Mouse (Mus musculus) CH12.LX (cell line): Measurements from ENCODE around the gene Hltf. TPM values are rescaled to one million over a fixed set of nuclear protein-coding genes. Genes with fewer than 3 reads are reported as not detected.
A peak's percentile ranks its signal among the peaks of the same experiment; 100 is the strongest.

ENCODE experiments used
- DNase-seq: peaks from one replicate; pipeline ENCODE4 v3.0.0-alpha.2; 2013; ENCODE audit errors: extremely low read depth
- H3K27ac ChIP-seq: 2 replicates; pipeline ENCODE4 v1.5.1; 2012; ENCODE audit warnings: low read depth, mild to moderate bottlenecking, control low read depth, moderate library complexity; ENCODE audit not compliant: insufficient read depth
- H3K27me3 ChIP-seq: replicated peaks from 2 replicates; pipeline ENCODE3; 2012; ENCODE audit warnings: inconsistent platforms
- H3K36me3 ChIP-seq, 2 experiments: replicated peaks in 1 of 2; 2 replicates each; pipeline versions ENCODE3 to v1.6.1; 2012; ENCODE audit warnings: inconsistent platforms in 1 of 2, low read length in 1 of 2, mild to moderate bottlenecking in 1 of 2, mixed read lengths in 1 of 2, moderate library complexity in 1 of 2; ENCODE audit not compliant: control insufficient read depth in 1 of 2, insufficient read depth in 1 of 2
- H3K4me1 ChIP-seq, 2 experiments: 2 replicates each; pipeline ENCODE4 v1.6.1; 2012; ENCODE audit warnings: inconsistent platforms in 1 of 2, moderate library complexity in 1 of 2; ENCODE audit not compliant: insufficient read depth in 2 of 2, control insufficient read depth in 1 of 2
- H3K4me2 ChIP-seq: 2 replicates; pipeline ENCODE4 v1.6.1; 2012; ENCODE audit warnings: low read depth, mild to moderate bottlenecking, control low read depth; ENCODE audit not compliant: poor library complexity, insufficient read depth, severe bottlenecking
- H3K4me3 ChIP-seq, 3 experiments: fragments of 150-350 bp in 1 of 3; sonication (generic) in 1 of 3; replicated peaks in 1 of 3; 2 replicates each; pipeline versions ENCODE3 to v1.5.1; 2011 to 2012; ENCODE audit warnings: low read depth in 2 of 3, low read length in 2 of 3, mild to moderate bottlenecking in 2 of 3, moderate library complexity in 2 of 3, control low read depth in 1 of 3, improper control_type of control experiment in 1 of 3, inconsistent platforms in 1 of 3, mixed read lengths in 1 of 3; ENCODE audit not compliant: poor library complexity in 1 of 3
- H3K79me2 ChIP-seq: replicated peaks from 2 replicates; pipeline ENCODE4 v1.6.1; 2012; ENCODE audit warnings: mild to moderate bottlenecking, moderate library complexity; ENCODE audit not compliant: control insufficient read depth, poor library complexity, insufficient read depth, severe bottlenecking; ENCODE audit errors: extremely low read depth
- H3K9ac ChIP-seq: 2 replicates; pipeline ENCODE4 v1.6.1; 2012; ENCODE audit warnings: low read depth, mild to moderate bottlenecking, control low read depth, moderate library complexity; ENCODE audit not compliant: insufficient read depth
- H3K9me3 ChIP-seq: replicated peaks from 2 replicates; pipeline ENCODE3; 2012; ENCODE audit warnings: low read length, inconsistent platforms, mixed read lengths
- BHLHE40 ChIP-seq: IDR thresholded peaks from 2 replicates; pipeline ENCODE4 v1.6.1; 2011; ENCODE audit warnings: mild to moderate bottlenecking, low read depth, low read length, improper control_type of control experiment
- CHD2 ChIP-seq: IDR thresholded peaks from 2 replicates; pipeline ENCODE4 v1.6.1; 2011; ENCODE audit warnings: low read length, improper control_type of control experiment
- CTCF ChIP-seq, 2 experiments: IDR thresholded peaks in 1 of 2; conservative IDR thresholded peaks in 1 of 2; 2 replicates each; pipeline ENCODE4 v1.5.1; 2011 to 2012; ENCODE audit warnings: low read depth in 2 of 2, low read length in 2 of 2, improper control_type of control experiment in 1 of 2, inconsistent platforms in 1 of 2, mild to moderate bottlenecking in 1 of 2, moderate library complexity in 1 of 2
- ELF1 ChIP-seq: IDR thresholded peaks from 2 replicates; pipeline ENCODE4 v1.6.1; 2014; ENCODE audit warnings: low read depth, mild to moderate bottlenecking, inconsistent platforms, low read length, improper control_type of control experiment
- ETS1 ChIP-seq: conservative IDR thresholded peaks from 2 replicates; pipeline ENCODE4 v1.6.1; 2012; ENCODE audit warnings: low read depth, mild to moderate bottlenecking, inconsistent platforms, low read length, improper control_type of control experiment, moderate library complexity
- GABPA ChIP-seq: IDR thresholded peaks from 2 replicates; pipeline ENCODE4 v1.6.1; 2012; ENCODE audit warnings: low read depth, low read length, improper control_type of control experiment, inconsistent platforms; ENCODE audit not compliant: insufficient replicate concordance
- HCFC1 ChIP-seq: IDR thresholded peaks from 2 replicates; pipeline ENCODE4 v1.6.1; 2012; ENCODE audit warnings: low read depth, mild to moderate bottlenecking, inconsistent platforms, low read length, improper control_type of control experiment
- IRF4 ChIP-seq: IDR thresholded peaks from 2 replicates; pipeline ENCODE4 v1.6.1; 2014; ENCODE audit warnings: low read depth, mild to moderate bottlenecking, inconsistent platforms, low read length, improper control_type of control experiment
- JUND ChIP-seq: conservative IDR thresholded peaks from 2 replicates; pipeline ENCODE4 v1.6.1; 2011; ENCODE audit warnings: low read depth, low read length, improper control_type of control experiment
- KAT2A ChIP-seq: IDR thresholded peaks from 2 replicates; pipeline ENCODE4 v1.6.1; 2012; ENCODE audit warnings: low read length, improper control_type of control experiment, inconsistent platforms; ENCODE audit not compliant: insufficient replicate concordance
- MAX ChIP-seq: IDR thresholded peaks from 2 replicates; pipeline ENCODE4 v1.6.1; 2011; ENCODE audit warnings: low read length, improper control_type of control experiment
- MAZ ChIP-seq: IDR thresholded peaks from 2 replicates; pipeline ENCODE4 v1.6.1; 2012; ENCODE audit warnings: low read depth, mild to moderate bottlenecking, inconsistent platforms, low read length, improper control_type of control experiment, moderate library complexity
- MYC ChIP-seq: IDR thresholded peaks from 2 replicates; pipeline ENCODE4 v1.6.1; 2011; ENCODE audit warnings: low read depth, mild to moderate bottlenecking, improper control_type of control experiment, low read length
- NRF1 ChIP-seq: IDR thresholded peaks from 2 replicates; pipeline ENCODE4 v1.6.1; 2014; ENCODE audit warnings: low read depth, mild to moderate bottlenecking, inconsistent platforms, low read length, improper control_type of control experiment, moderate library complexity
- POLR2A ChIP-seq: IDR thresholded peaks from 2 replicates; pipeline ENCODE4 v1.6.1; 2011; ENCODE audit warnings: low read depth, mild to moderate bottlenecking, improper control_type of control experiment, low read length
- SIN3A ChIP-seq: IDR thresholded peaks from 2 replicates; pipeline ENCODE4 v1.6.1; 2012; ENCODE audit warnings: low read length, improper control_type of control experiment, inconsistent platforms
- SMC3 ChIP-seq: IDR thresholded peaks from 2 replicates; pipeline ENCODE4 v1.6.1; 2011; ENCODE audit warnings: low read depth, low read length, improper control_type of control experiment
- TBP ChIP-seq: conservative IDR thresholded peaks from 2 replicates; pipeline ENCODE4 v1.6.1; 2011; ENCODE audit warnings: low read depth, low read length, improper control_type of control experiment
- UBTF ChIP-seq: IDR thresholded peaks from 2 replicates; pipeline ENCODE4 v1.6.1; 2012; ENCODE audit warnings: low read depth, mild to moderate bottlenecking, inconsistent platforms, low read length, improper control_type of control experiment, moderate library complexity
- USF2 ChIP-seq: conservative IDR thresholded peaks from 2 replicates; pipeline ENCODE4 v1.6.1; 2011; ENCODE audit warnings: low read depth, low read length, improper control_type of control experiment
- ZC3H11A ChIP-seq: IDR thresholded peaks from 2 replicates; pipeline ENCODE4 v1.6.1; 2012; ENCODE audit warnings: low read depth, mild to moderate bottlenecking, inconsistent platforms, low read length, improper control_type of control experiment
- ZKSCAN1 ChIP-seq: IDR thresholded peaks from 2 replicates; pipeline ENCODE4 v1.6.1; 2012; ENCODE audit warnings: low read depth, inconsistent platforms, low read length, improper control_type of control experiment, borderline replicate concordance
- ZMIZ1 ChIP-seq: IDR thresholded peaks from 2 replicates; pipeline ENCODE4 v1.6.1; 2012; ENCODE audit warnings: low read depth, mild to moderate bottlenecking, inconsistent platforms, low read length, improper control_type of control experiment
- ZNF384 ChIP-seq: IDR thresholded peaks from 2 replicates; pipeline ENCODE4 v1.6.1; 2012; ENCODE audit warnings: low read depth, low read length, improper control_type of control experiment, inconsistent platforms
- dilution Hi-C: fragments of 300-500 bp; cut with MboI; formaldehyde crosslinking; loops from 2 replicates; pipeline ENCODE4 v1.14.3; 2020; ENCODE audit warnings: low sequenced_read_pairs; ENCODE audit not compliant: extremely low pct_unique_long_range_greater_than_20kb, extremely low pct_ligation_motif_present
- in situ Hi-C: fragments of 300-500 bp; cut with MboI; formaldehyde crosslinking; loops from 3 replicates; pipeline ENCODE4 v1.14.3; 2019; ENCODE audit warnings: low sequenced_read_pairs, low pct_ligation_motif_present, low pct_unique_long_range_greater_than_20kb, mixed read lengths
- polyA plus RNA-seq: library from polyadenylated mRNA; unstranded; fragments of >175 nt; gene quantifications from 2 replicates; pipeline ENCODE4 v1.2.1, GENCODE M21; 2012; ENCODE audit warnings: low read depth; ENCODE audit not compliant: insufficient read length
- total RNA-seq, 2 experiments: library from RNA; depleted of rRNA; stranded (reverse); fragments of 300-350 nt in 1 of 2; fragments of >200 nt in 1 of 2; gene quantifications; 2 replicates each; pipeline ENCODE4 v1.2.3; 2012 to 2014

The Hltf gene
- total and polyA plus RNA-seq, 3 experiments: 18.9 to 37.1 (median 19.4) TPM

DNA sequence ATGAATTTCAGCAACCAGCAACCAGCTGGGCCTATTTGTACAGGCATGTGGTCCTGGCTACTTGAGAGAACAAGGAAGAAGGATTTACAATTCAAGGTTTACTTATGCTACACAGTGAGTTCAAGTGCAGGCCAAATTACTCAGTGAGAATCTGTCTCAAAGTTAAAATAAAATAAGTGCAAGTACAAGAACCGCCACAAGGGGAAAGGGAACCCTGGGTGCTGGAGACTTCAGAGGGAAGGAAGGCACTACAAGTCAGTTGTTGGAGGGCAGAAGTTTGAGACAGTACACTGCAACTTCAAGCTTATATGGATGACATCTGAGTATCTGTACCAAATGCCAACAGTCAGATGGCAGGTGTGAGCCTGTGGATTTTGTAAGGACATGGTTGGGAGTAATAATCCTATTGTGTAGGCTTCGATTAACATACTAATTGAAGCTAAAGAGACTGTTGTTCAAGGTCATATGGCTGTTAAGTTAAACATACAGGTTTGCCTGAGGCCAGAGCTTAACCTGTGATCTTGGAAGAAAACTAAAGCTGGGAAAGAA is 69.5 kb downstream of the Hltf start:
- Histone ChIP-seq H3K4me2 (no peak overlapping the region), H3K4me3 (no peak overlapping the region), H3K27me3 (no peaks in the 10 kb centered on the region), H3K79me2 (no peaks in the 10 kb centered on the region), H3K9me3 (no peaks in the 10 kb centered on the region)
- dilution Hi-C loops: no loop called here
- TF ChIP-seq JUND (no peak), MYC (no peak), HCFC1 (no peak), USF2 (no peak), MAX (no peak), SIN3A (no peak), TBP (no peak), POLR2A (no peak), ZC3H11A (no peak), CHD2 (no peak), CTCF (conservative IDR thresholded peaks at IDR 0.05 in 1 of 2, IDR thresholded peaks at IDR 0.05 in 1 of 2; ENCODE audit: low read depth in 2 of 2, low read length in 2 of 2) (peak; percentile 15 to 43; a peak in 2 of 4 replicates), ZKSCAN1 (no peak), UBTF (no peak), KAT2A (no peak), SMC3 (peak; percentile 14; the same call in 1 of the 2 replicates), NRF1 (no peak)
- TF ChIP-seq, all 38 proteins: peak for 2
- no peak for DNase-seq
- Histone ChIP-seq H3K27ac (no peak overlapping the region), H3K36me3 (peaks cover 12 to 34% of the 10 kb centered on the region in 2 experiments), H3K9ac (no peak overlapping the region), H3K4me1 (peaks cover 19 to 27% of the 10 kb centered on the region in 2 experiments)
- in situ Hi-C loops: no loop called here

DNA sequence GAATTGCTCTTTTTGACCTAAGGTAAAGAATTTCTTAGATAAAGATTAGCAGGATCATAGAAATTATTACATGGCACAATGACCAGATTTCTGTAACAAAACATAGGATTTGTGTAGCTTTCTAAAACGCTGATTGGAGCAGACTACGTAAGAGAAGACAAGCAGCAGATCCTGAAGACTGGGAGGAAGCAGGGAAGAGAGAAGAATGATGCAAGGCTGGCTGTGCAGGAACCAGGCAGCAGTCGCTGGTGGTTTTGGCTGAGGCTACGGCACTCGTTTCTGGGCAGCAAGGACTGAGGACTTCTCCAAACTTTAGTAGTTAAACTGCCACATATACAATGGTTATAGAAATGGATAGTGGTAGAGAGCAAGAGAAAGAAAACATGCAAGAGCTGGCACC is 71.9 kb downstream of the Hltf start:
- Histone ChIP-seq H3K27me3 (no peaks in the 10 kb centered on the region), H3K36me3 (peaks cover 8 to 40% of the 10 kb centered on the region in 2 experiments), H3K4me3 (no peak overlapping the region), H3K27ac (no peak overlapping the region), H3K4me2 (no peak overlapping the region), H3K9ac (no peak overlapping the region), H3K9me3 (no peaks in the 10 kb centered on the region), H3K4me1 (peaks cover 19 to 21% of the 10 kb centered on the region in 2 experiments), H3K79me2 (no peaks in the 10 kb centered on the region)
- dilution Hi-C loops: no loop called here
- in situ Hi-C loops: no loop called here
- DNase-seq: no peak
- TF ChIP-seq BHLHE40: no peak
- no peak for TF ChIP-seq MAZ
- no peak for TF ChIP-seq MAX
- TF ChIP-seq CHD2: no peak
- no peak for TF ChIP-seq ETS1
- no peak for TF ChIP-seq IRF4
- no peak for TF ChIP-seq ZNF384
- no peak for TF ChIP-seq MYC
- TF ChIP-seq ZMIZ1: no peak
- no peak for TF ChIP-seq ELF1
- TF ChIP-seq GABPA: no peak
- TF ChIP-seq ZC3H11A: no peak
